Mouse (Mus musculus) hindbrain, embryonic 13.5 days (tissue): ENCODE measurements around the gene Ubac2. TPM values are rescaled to one million over a fixed set of nuclear protein-coding genes. Genes with fewer than 3 reads are reported as not detected.

ENCODE experiments used
- ATAC-seq: fragments of 200-750 bp; cut with Nextera tagmentation; 2 replicates; pipeline ENCODE4 v1.8.0; 2017; ENCODE audit warnings: moderate TSS enrichment; ENCODE audit not compliant: low FRiP score
- H3K27ac ChIP-seq: fragments of 300-500 bp; sonication (generic); 2 replicates; pipeline ENCODE4 v1.5.1; 2015; ENCODE audit warnings: inconsistent platforms, mild to moderate bottlenecking, moderate library complexity
- H3K27me3 ChIP-seq: fragments of 300-500 bp; sonication (generic); 2 replicates; pipeline ENCODE4 v1.6.1; 2015; ENCODE audit warnings: mild to moderate bottlenecking, inconsistent platforms
- H3K36me3 ChIP-seq: fragments of 300-500 bp; sonication (generic); 2 replicates; pipeline ENCODE4 v1.6.1; 2015; ENCODE audit warnings: mild to moderate bottlenecking, inconsistent platforms
- H3K4me1 ChIP-seq: fragments of 300-500 bp; sonication (generic); replicated peaks from 2 replicates; pipeline ENCODE4 v1.6.1; 2015; ENCODE audit warnings: inconsistent platforms
- H3K4me2 ChIP-seq: fragments of 300-500 bp; sonication (generic); 2 replicates; pipeline ENCODE4 v1.6.1; 2015; ENCODE audit warnings: inconsistent platforms, mild to moderate bottlenecking, moderate library complexity
- H3K4me3 ChIP-seq: fragments of 300-500 bp; sonication (generic); 2 replicates; pipeline ENCODE4 v1.5.1; 2015; ENCODE audit warnings: mild to moderate bottlenecking, inconsistent platforms
- H3K9ac ChIP-seq: fragments of 300-500 bp; sonication (generic); 2 replicates; pipeline ENCODE4 v1.6.1; 2015; ENCODE audit warnings: mild to moderate bottlenecking, inconsistent platforms
- H3K9me3 ChIP-seq: fragments of 300-500 bp; sonication (generic); 2 replicates; pipeline ENCODE4 v1.6.1; 2016; ENCODE audit warnings: inconsistent platforms
- WGBS: fragments of 180-500 bp; shearing (Covaris S2); methylation state at CpG from one replicate; pipeline ENCODE4 v1.1.7; 2015; 5-methylcytosine and 5-hydroxymethylcytosine counted together
- polyA plus RNA-seq: library from polyadenylated mRNA; unstranded; fragments of >200 nt; fragmentation: Nextera tagmentation; extraction: Ambion mirVana; gene quantifications from 2 replicates; pipeline ENCODE4 v1.2.1, GENCODE M21; 2015

The Ubac2 gene
- polyA plus RNA-seq, 1 experiment from 2014 or later, result 56.9 TPM

DNA sequence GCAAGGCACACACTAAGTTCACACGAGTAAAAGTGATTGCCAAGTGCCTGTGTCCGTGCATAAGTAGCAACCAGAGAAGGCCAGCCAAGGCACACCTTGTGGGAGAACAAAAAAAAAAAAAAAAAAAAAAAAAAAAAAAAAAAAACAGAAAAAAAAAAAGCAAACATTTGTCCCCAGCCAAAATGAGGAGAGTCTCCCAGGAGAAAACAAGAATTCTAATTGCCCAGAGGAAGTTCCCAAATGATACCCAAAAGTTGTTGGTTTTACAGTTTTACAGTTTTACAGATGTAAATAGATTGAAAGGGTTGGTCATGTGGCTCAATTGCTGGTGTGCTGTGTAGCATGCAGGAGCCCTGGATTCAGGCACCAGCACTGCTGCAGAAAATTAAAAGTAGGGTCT lies 153.6 kb downstream of the Ubac2 start:
- no peak overlapping the region for H3K4me2 ChIP-seq
- H3K9ac ChIP-seq, result no peak overlapping the region
- ATAC-seq, result no peak
- no peaks in the 10 kb centered on the region for H3K9me3 ChIP-seq
- no peak overlapping the region for H3K27ac ChIP-seq
- no peak overlapping the region for H3K4me3 ChIP-seq
- H3K27me3 ChIP-seq, result no peaks in the 10 kb centered on the region
- H3K4me1 ChIP-seq, result no peaks in the 10 kb centered on the region
- H3K36me3 ChIP-seq, result no peaks in the 10 kb centered on the region; the same call in 1 of the 2 replicates
- 90% methylated on average over 2 of the region's 2 CpGs for WGBS

DNA sequence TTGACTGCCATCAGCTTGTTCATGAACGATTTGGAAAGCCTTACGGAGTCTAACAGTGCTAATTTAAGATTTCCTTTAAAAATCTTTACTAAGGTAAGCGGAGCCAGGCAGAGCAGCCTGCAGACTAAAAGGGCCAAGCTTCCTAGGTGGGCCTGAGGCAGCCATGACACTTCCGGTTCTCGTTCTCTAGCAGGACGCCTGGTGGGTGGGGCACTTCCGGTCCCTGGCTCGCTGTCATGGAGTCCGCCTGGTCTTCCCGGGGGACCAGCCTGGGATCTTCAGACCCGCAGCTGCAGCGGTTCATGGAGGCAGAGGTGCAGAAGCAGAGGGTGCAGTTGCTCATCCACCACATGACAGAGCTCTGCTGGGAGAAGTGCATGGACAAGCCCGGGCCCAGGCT lies 156.0 kb downstream of the Ubac2 start, which contains the start of gene Timm8a2:
Gene Timm8a2, plus strand, starts transcription at position 224 of the 400 bp plus-strand sequence.
- Histone ChIP-seq H3K4me3 (no peak within 1 kb of the TSS), H3K36me3 (no peaks in the 10 kb centered on the region; the same call in 1 of the 2 replicates), H3K4me1 (no peaks in the 10 kb centered on the region), H3K27ac (no peak within 1 kb of the TSS), H3K9ac (no peak within 1 kb of the TSS), H3K9me3 (no peaks in the 10 kb centered on the region), H3K4me2 (no peak within 1 kb of the TSS), H3K27me3 (no peaks in the 10 kb centered on the region)
- 93% methylated on average over 13 of the region's 13 CpGs for WGBS
- no peak for ATAC-seq

DNA sequence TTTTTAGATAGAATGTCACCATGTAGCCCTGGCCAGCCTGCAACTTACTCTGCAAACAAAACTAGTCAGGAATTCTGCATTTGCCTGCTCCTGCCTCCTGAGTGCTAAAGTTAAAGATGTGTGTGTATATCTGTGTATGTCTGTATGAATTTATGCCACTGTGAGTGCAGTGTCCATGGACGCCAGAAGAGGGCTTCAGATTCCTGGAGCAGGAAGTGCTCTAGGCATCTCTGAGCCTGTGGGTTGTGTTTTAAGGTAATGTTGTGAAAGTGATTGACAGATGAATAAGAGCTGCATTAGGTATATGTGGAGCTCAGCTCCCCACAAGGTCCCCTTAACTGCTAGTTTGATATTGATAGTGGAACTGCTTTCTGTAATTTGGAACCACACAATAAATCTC lies 156.8 kb downstream of the Ubac2 start:
- no peak overlapping the region for H3K27ac ChIP-seq
- WGBS, result 100% methylated on average over 1 of the region's 1 CpGs

DNA sequence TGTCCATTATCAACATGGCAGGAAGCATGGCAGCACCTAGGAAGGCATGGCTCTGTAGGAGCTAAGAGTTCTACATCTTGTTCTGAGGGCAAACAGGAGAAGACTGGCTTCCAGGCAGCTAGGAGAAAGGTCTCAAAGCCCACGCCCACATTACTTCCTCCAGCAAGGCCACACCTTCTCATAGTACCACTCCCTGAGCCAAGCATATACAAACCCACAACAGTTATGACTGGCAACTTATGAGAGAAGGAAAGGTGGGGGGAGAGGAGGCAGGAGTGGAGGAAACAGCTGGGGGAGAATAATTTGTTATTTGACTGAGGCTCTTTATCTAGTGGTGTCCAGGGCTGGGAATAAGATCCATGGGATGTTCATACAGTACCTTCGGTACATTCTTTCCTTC lies 157.4 kb downstream of the Ubac2 start:
- H3K27me3 ChIP-seq, result no peaks in the 10 kb centered on the region
- H3K9me3 ChIP-seq, result no peaks in the 10 kb centered on the region
- H3K27ac ChIP-seq, result no peak overlapping the region
- no peaks in the 10 kb centered on the region for H3K4me1 ChIP-seq
- H3K4me2 ChIP-seq, result no peak overlapping the region
- H3K9ac ChIP-seq, result no peak overlapping the region
- 94% methylated on average over 2 of the region's 2 CpGs for WGBS
- no peaks in the 10 kb centered on the region; the same call in 1 of the 2 replicates for H3K36me3 ChIP-seq
- ATAC-seq, result no peak
- no peak overlapping the region for H3K4me3 ChIP-seq

More for the DNA sequence above, 156.8 kb downstream of the Ubac2 start:
- no peaks in the 10 kb centered on the region; the same call in 1 of the 2 replicates for H3K36me3 ChIP-seq
- no peak overlapping the region for H3K4me2 ChIP-seq
- no peak for ATAC-seq
- no peaks in the 10 kb centered on the region for H3K9me3 ChIP-seq
- no peaks in the 10 kb centered on the region for H3K4me1 ChIP-seq
- no peaks in the 10 kb centered on the region for H3K27me3 ChIP-seq
- H3K9ac ChIP-seq, result no peak overlapping the region
- no peak overlapping the region for H3K4me3 ChIP-seq

DNA sequence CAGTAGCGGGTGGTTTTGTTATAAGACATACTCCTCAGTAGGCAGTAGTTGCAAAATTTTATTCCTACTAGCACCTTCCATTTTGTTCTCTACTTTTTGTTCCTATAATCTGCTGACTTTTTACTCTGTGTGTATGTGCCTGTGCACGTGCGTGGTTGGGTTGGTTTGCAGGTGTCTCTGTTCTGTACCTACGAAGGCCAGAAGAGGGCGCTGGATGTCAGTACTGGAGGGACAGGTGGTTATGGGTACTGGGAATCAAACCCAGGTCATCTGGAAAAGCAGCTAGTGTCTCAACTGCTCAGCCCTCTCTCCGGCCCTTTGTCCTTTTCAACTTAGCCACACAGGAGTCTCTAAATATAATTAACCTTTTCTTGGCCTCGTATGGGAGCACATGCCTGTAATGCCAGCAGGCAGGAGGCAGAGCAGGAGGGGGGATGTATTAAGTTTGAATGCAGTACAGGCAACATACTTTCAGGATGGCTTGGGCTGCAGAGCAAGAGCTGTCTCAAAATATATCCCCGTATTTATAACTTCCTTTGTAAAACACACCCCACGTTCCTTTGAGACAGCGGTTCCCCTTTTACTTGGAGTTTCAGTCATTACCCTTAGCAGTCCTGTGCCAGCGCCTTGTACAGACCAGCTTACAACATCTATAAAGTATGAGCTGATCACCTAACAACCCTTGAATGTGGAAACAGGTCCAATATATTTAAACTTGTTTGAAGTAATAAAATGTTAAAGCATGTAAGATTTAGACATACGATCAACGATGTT lies 160.6 kb downstream of the Ubac2 start:
- WGBS, result 88% methylated on average over 13 of the region's 13 CpGs
- Histone ChIP-seq H3K9me3 (no peaks in the 10 kb centered on the region), H3K4me3 (no peak overlapping the region), H3K9ac (no peak overlapping the region), H3K4me1 (no peaks in the 10 kb centered on the region), H3K36me3 (no peaks in the 10 kb centered on the region; the same call in 1 of the 2 replicates), H3K27me3 (no peaks in the 10 kb centered on the region), H3K27ac (no peak overlapping the region), H3K4me2 (no peak overlapping the region)
- ATAC-seq, result no peak

DNA sequence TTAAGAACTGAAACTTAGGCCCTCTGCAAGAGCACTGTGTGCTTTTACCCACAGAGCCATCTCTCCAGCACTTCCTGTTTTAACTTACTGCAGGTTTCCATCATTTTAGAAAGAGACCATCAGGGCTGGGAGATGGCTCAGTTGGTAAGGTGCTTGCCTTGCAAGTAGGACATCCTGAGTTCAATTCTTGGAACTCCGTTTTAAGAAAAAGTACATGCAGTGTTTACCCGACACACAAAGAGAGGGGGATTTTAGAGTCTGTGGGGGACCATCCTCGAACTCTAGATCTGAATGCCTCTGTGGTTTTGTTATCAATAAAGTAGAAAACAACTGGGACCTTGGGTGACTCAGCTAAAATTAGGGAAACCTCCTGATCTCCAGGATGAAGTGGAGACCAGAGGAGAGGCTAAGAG lies 163.0 kb downstream of the Ubac2 start:
- ATAC-seq, result no peak
- WGBS, result 92% methylated on average over 3 of the region's 3 CpGs
- no peaks in the 10 kb centered on the region for H3K9me3 ChIP-seq

DNA sequence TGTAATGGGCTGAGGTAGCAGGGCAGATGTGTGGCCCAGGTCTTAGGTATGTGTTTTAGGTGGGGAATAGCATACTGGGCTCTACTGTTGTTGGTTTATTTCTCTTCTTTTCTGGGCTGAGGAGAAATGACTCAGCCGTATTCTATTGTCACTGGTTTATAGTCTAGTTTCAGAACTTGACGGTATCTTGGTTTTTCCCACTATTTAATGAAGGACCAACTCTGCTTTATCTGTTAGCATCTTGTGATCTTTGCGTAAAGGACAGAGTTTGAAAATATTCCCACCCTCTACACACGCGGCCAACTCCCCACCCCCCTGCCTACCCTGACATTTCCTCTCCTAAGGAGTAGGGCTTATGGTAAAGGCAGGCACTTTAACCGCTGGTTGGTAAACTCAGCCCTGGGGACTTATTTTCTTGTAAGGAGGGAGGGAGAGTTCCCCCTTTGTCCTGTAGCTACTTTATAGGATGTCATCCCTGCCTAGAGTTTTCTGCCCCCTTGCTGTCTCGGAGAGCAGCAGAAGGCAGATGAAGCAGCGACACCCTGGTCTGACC lies 163.8 kb downstream of the Ubac2 start:
- 87% methylated on average over 8 of the region's 8 CpGs for WGBS
- Histone ChIP-seq H3K4me2 (no peak overlapping the region), H3K9me3 (no peaks in the 10 kb centered on the region), H3K4me1 (no peaks in the 10 kb centered on the region), H3K27ac (no peak overlapping the region), H3K27me3 (no peaks in the 10 kb centered on the region), H3K36me3 (no peaks in the 10 kb centered on the region), H3K9ac (no peak overlapping the region), H3K4me3 (no peak overlapping the region)
- ATAC-seq, result no peak

More for the DNA sequence above, 163.0 kb downstream of the Ubac2 start:
- H3K27me3 ChIP-seq, result no peaks in the 10 kb centered on the region
- H3K27ac ChIP-seq, result no peak overlapping the region
- H3K4me3 ChIP-seq, result no peak overlapping the region
- no peaks in the 10 kb centered on the region for H3K36me3 ChIP-seq
- no peaks in the 10 kb centered on the region for H3K4me1 ChIP-seq
- H3K4me2 ChIP-seq, result no peak overlapping the region
- no peak overlapping the region for H3K9ac ChIP-seq

DNA sequence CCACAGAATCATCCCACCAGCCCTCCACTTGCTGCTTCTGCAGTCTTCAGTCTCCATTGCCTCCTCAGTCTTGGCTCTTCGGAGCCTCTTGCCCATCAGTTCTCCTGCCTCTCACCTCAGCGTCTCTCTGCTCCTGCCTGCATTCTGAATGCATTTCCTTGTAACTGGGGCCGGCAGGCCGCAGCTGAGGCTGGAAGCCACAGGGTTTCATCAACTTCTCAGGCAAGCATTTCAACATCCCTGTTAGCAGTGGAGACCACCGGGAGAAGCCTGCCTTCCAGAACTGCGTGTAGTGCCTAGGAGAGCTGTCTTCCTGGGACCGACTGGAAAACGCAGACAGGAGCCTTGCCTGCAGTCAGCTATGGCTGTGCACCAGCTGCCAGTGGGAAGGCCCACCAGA lies 169.4 kb downstream of the Ubac2 start:
- Histone ChIP-seq H3K9me3 (no peaks in the 10 kb centered on the region), H3K4me1 (no peaks in the 10 kb centered on the region), H3K36me3 (no peaks in the 10 kb centered on the region), H3K9ac (no peak overlapping the region), H3K4me3 (no peak overlapping the region), H3K4me2 (no peak overlapping the region), H3K27me3 (no peaks in the 10 kb centered on the region), H3K27ac (no peak overlapping the region)
- WGBS, result 88% methylated on average over 8 of the region's 8 CpGs
- no peak for ATAC-seq

DNA sequence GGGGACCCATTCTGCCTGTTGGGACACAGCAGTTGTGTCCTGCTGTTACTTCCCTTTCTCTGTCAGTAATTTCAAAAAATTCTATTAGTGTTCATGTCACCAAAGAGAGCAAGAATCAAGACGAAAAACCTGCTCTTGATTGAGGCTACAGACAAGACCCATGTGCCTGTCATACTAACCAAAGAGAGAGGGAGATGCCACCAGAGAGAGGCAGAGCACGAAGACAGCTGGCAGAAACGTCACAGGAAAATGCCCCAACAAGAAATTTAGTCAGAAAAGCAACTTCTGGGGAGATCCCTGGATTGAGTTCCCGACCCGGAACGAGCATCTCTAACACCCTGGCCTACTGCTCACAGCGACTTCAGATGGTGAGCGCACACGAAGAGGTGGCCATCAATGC lies 170.4 kb downstream of the Ubac2 start:
- Histone ChIP-seq H3K27me3 (no peaks in the 10 kb centered on the region), H3K36me3 (no peaks in the 10 kb centered on the region), H3K4me3 (no peak overlapping the region), H3K4me1 (no peaks in the 10 kb centered on the region), H3K4me2 (no peak overlapping the region), H3K9me3 (no peaks in the 10 kb centered on the region), H3K9ac (no peak overlapping the region), H3K27ac (no peak overlapping the region)
- 88% methylated on average over 9 of the region's 9 CpGs for WGBS
- ATAC-seq, result no peak

DNA sequence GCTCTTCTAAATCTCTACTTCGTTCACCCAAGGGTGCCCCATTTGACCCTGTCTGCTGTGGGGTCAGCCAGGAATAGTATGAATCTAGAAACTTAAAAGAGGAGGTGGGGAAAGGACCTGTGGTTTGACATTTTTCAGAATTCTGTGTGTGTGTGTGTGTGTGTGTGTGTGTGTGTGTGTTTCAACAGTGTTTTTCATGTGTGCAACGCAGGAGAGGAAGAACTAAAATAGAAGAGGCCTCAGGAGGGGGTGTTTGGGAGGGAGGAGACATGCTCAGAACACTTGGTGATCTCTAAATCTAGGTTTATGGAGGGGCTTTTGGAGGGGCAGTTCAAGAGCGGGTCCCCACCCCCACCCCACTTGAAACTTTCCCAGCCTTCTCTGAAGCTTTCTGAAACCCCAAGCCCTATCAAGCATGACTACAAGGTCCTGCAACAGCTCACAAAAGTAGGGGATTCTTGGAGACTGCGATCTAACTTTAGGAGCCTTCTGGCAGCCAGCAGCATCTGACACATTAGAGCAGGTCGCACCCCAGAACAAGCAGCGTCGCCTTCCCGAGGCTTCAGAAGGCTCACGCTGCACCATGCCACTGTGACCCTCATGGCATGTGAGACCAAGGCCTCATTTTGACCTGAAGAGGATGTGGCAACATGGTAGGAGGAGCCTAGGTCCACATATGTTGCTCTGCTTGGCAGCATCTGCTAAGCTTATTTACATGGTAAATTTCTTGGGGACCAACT lies 174.6 kb downstream of the Ubac2 start:
- WGBS, result 89% methylated on average over 9 of the region's 9 CpGs
- Histone ChIP-seq H3K9me3 (no peaks in the 10 kb centered on the region), H3K4me3 (no peak overlapping the region), H3K27ac (no peak overlapping the region), H3K36me3 (no peaks in the 10 kb centered on the region), H3K4me1 (no peaks in the 10 kb centered on the region), H3K27me3 (no peaks in the 10 kb centered on the region), H3K4me2 (no peak overlapping the region), H3K9ac (no peak overlapping the region)
- no peak for ATAC-seq

DNA sequence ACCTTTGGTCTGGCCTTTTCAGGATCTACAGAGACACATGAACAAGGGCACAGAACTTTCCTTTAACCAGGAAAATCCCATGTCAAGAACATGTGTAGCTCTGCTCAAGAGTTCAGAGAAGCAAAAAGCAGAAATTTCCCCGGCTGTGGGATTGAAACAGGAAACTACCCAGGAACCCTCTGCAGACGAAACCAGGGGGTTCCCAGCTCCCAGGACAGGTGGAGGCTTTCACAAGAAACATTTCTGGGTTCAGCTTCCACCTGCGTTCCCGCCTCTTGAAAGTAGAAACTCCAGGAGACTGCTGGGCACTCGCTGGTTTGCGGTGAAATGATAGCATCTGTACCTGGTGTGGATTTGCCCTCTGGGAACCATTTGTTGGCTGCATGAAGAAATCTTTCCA lies 178.5 kb downstream of the Ubac2 start:
- ATAC-seq, result no peak
- no peak overlapping the region for H3K27ac ChIP-seq
- H3K27me3 ChIP-seq, result no peaks in the 10 kb centered on the region
- no peaks in the 10 kb centered on the region for H3K9me3 ChIP-seq
- no peaks in the 10 kb centered on the region for H3K4me1 ChIP-seq
- 81% methylated on average over 6 of the region's 6 CpGs for WGBS
- no peak overlapping the region for H3K4me3 ChIP-seq
- H3K4me2 ChIP-seq, result no peak overlapping the region
- H3K36me3 ChIP-seq, result no peaks in the 10 kb centered on the region
- H3K9ac ChIP-seq, result no peak overlapping the region

DNA sequence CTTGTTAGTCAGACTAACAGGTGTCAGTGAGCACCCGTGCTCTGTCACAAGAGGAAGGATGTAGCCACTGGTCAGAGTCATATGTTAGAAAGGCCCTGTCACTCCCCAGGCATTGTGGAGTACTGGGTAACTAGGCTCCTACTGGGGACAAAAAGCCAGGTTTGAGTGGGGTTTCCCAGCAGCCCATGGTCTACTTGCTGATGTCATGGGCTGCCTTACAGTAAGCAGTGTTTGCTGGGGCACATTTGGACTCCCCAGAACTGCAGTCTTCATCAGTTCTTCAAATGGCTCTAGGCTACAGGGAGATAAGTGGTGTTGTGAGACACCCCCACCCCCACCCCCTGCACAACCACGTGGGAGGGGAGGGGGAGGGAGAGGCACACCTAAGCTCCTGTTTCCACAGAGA lies 179.5 kb downstream of the Ubac2 start:
- WGBS, result 46% methylated on average over 2 of the region's 2 CpGs
- Histone ChIP-seq H3K36me3 (no peaks in the 10 kb centered on the region), H3K27ac (no peak overlapping the region), H3K4me3 (no peak overlapping the region), H3K4me2 (no peak overlapping the region), H3K27me3 (no peaks in the 10 kb centered on the region), H3K9me3 (no peaks in the 10 kb centered on the region), H3K9ac (no peak overlapping the region), H3K4me1 (no peaks in the 10 kb centered on the region)
- ATAC-seq, result no peak
